Mouse (Mus musculus) hindbrain, embryonic 11.5 days (tissue): Measurements from ENCODE around the gene Gdf2. TPM values are rescaled to one million over a fixed set of nuclear protein-coding genes. Genes with fewer than 3 reads are reported as not detected.
A peak's percentile ranks its signal among the peaks of the same experiment; 100 is the strongest.

Experiments
- ATAC-seq: fragments of 200-750 bp; cut with Nextera tagmentation; 2 replicates; pipeline ENCODE4 v1.8.0; 2017; ENCODE audit warnings: mild to moderate bottlenecking, moderate TSS enrichment, moderate library complexity; ENCODE audit not compliant: low FRiP score
- DNase-seq: peaks from one replicate; pipeline ENCODE4 v3.0.0-alpha.2; 2015; ENCODE audit warnings: low spot score
- H3K27ac ChIP-seq: fragments of 300-500 bp; sonication (generic); 2 replicates; pipeline ENCODE4 v1.5.1; 2014; ENCODE audit warnings: mild to moderate bottlenecking, low read depth, low read length
- H3K27me3 ChIP-seq: fragments of 300-500 bp; sonication (generic); 2 replicates; pipeline ENCODE4 v1.6.1; 2014; ENCODE audit warnings: mild to moderate bottlenecking, low read length, moderate library complexity, mixed read lengths; ENCODE audit not compliant: control insufficient read depth, insufficient read depth
- H3K36me3 ChIP-seq: fragments of 300-500 bp; sonication (generic); 2 replicates; pipeline ENCODE4 v1.6.1; 2014; ENCODE audit warnings: mild to moderate bottlenecking, low read length, moderate library complexity, mixed read lengths; ENCODE audit not compliant: control insufficient read depth, insufficient read depth
- H3K4me1 ChIP-seq: fragments of 300-500 bp; sonication (generic); replicated peaks from 2 replicates; pipeline ENCODE4 v1.6.1; 2014; ENCODE audit warnings: low read length, mixed read lengths; ENCODE audit not compliant: control insufficient read depth, insufficient read depth
- H3K4me2 ChIP-seq: fragments of 300-500 bp; sonication (generic); replicated peaks from 2 replicates; pipeline ENCODE4 v1.6.1; 2014; ENCODE audit warnings: mild to moderate bottlenecking, low read depth, low read length
- H3K4me3 ChIP-seq: fragments of 300-500 bp; sonication (generic); 2 replicates; pipeline ENCODE4 v1.5.1; 2014; ENCODE audit warnings: low read depth, low read length
- H3K9ac ChIP-seq: fragments of 300-500 bp; sonication (generic); 2 replicates; pipeline ENCODE4 v1.6.1; 2014; ENCODE audit warnings: low read depth, low read length
- H3K9me3 ChIP-seq: fragments of 300-500 bp; sonication (generic); 2 replicates; pipeline ENCODE4 v1.6.1; 2016; ENCODE audit warnings: low read length; ENCODE audit not compliant: control insufficient read depth
- WGBS: fragments of 180-500 bp; shearing (Covaris S2); extraction: QIAGEN DNeasy Blood & Tissue Kit; methylation state at CpG from one replicate; pipeline ENCODE4 v1.1.7; 2014; 5-methylcytosine and 5-hydroxymethylcytosine counted together
- polyA plus RNA-seq: library from polyadenylated mRNA; unstranded; fragments of >200 nt; fragmentation: Nextera tagmentation; extraction: Ambion mirVana; gene quantifications from 2 replicates; pipeline ENCODE4 v1.2.1, GENCODE M21; 2014

Gene Gdf2
- polyA plus RNA-seq, 1 experiment from 2014 or later: not detected

DNA sequence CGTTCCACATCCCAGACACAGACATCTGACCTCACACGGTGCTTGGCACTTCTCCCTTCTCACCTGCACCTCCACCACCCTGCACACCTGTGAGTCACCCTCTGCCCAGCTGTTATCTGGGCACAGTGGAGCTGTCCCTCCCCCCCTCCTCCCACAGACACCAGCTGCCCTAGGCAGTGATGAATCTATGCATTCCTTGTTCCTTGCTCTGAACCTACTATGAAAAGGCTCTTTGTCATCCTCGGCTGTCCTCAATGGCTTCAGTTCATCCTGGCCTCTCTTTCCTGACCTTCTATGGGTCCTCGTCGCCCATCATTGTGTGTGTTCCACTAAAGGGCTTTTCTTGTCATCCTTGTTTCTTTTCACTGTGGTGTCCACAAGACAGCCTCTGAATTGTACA is 33.9 kb downstream of the Gdf2 start:
- no peaks in the 10 kb centered on the region for H3K4me1 ChIP-seq
- no peaks in the 10 kb centered on the region for H3K27me3 ChIP-seq
- 54% methylated on average over 5 of the region's 5 CpGs for WGBS
- H3K9me3 ChIP-seq: no peaks in the 10 kb centered on the region
- H3K27ac ChIP-seq: no peak overlapping the region
- H3K36me3 ChIP-seq: no peaks in the 10 kb centered on the region
- no peak overlapping the region for H3K4me3 ChIP-seq
- no peak overlapping the region for H3K4me2 ChIP-seq
- DNase-seq: no peak
- H3K9ac ChIP-seq: no peak overlapping the region
- ATAC-seq: no peak

GRCm38 (mm10) chr14:33977748-33978147 is 36.9 kb downstream of the Gdf2 start:
- no peaks in the 10 kb centered on the region for H3K4me1 ChIP-seq
- no peak overlapping the region for H3K4me3 ChIP-seq
- no peak overlapping the region for H3K27ac ChIP-seq
- WGBS: 33% methylated on average over 7 of the region's 7 CpGs
- H3K9me3 ChIP-seq: no peaks in the 10 kb centered on the region
- no peaks in the 10 kb centered on the region for H3K36me3 ChIP-seq
- no peak overlapping the region for H3K9ac ChIP-seq
- peak; percentile 9 for DNase-seq
- H3K27me3 ChIP-seq: no peaks in the 10 kb centered on the region
- no peak overlapping the region for H3K4me2 ChIP-seq
- ATAC-seq: no peak

DNA sequence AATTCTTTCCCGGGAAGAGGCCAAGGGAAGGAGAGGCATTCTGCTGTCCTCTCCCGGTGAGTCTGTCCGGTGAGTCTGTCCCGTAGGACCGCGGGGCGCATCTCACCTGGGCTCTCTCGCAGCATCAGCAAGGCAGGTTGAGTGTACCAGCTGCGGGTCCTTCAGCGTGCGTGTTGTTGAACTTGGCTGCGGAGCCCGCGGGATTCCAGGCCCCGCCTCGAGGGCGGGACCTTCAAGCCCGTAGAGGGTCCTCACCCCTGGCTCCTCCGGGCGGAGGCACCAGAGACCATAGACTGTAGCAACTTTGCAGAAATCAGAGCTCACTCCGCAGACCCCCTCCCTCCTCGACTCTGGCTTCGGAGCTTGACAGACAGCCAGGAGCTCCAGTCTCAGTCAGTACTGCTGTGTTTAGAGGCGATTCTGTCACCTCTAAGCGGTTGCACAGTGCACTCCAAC is 37.8 kb downstream of the Gdf2 start, which contains the start of gene Zfp488:
Gene Zfp488, minus strand, starts transcription at position 161 of the 456 bp plus-strand sequence.
- Histone ChIP-seq H3K9me3 (no peaks in the 10 kb centered on the region), H3K4me3 (peak within 1 kb of the TSS; percentile 33), H3K27me3 (no peaks in the 10 kb centered on the region), H3K4me1 (no peaks in the 10 kb centered on the region), H3K36me3 (no peaks in the 10 kb centered on the region), H3K9ac (peak within 1 kb of the TSS; percentile 40), H3K27ac (no peak within 1 kb of the TSS), H3K4me2 (peak within 1 kb of the TSS; percentile 76)
- ATAC-seq (peak; percentile 63; the same call in 1 of the 2 replicates), DNase-seq (peak; percentile 58)
- WGBS: 3% methylated on average over 25 of the region's 25 CpGs

DNA sequence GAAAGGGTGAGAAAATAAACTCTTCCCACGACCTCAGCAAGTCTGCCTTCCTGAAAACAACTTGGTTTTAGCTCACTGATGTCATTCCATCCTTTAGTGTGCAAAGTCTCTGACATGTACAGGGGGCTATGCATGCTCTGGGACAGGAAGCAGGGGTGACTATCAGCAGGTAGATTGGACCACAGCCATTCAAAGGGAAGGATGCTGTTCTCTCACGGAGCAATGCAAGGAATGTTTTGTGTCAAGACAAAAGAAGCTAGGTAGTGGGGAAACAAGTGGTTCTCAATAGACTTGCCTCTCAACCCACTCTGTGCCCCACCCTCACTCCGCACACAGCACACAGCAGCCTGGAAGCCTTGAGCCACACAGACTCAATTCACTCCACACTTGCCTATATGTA is 48.4 kb downstream of the Gdf2 start:
- Histone ChIP-seq H3K4me3 (no peak overlapping the region), H3K27me3 (no peaks in the 10 kb centered on the region), H3K4me1 (no peaks in the 10 kb centered on the region), H3K36me3 (no peaks in the 10 kb centered on the region), H3K27ac (no peak overlapping the region), H3K9ac (no peak overlapping the region), H3K4me2 (no peak overlapping the region), H3K9me3 (no peaks in the 10 kb centered on the region)
- ATAC-seq (no peak), DNase-seq (no peak)
- WGBS: 58% methylated on average over 3 of the region's 3 CpGs

- DNase-seq (no peak), ATAC-seq (no peak)
- Histone ChIP-seq H3K36me3 (no peaks in the 10 kb centered on the region), H3K4me1 (no peaks in the 10 kb centered on the region), H3K27ac (no peak overlapping the region), H3K4me2 (no peak overlapping the region), H3K27me3 (no peaks in the 10 kb centered on the region), H3K9ac (no peak overlapping the region), H3K9me3 (no peaks in the 10 kb centered on the region), H3K4me3 (no peak overlapping the region)
- WGBS: 79% methylated on average over 4 of the region's 4 CpGs
These were observed 51.1 kb downstream of the Gdf2 start for GRCm38 (mm10) chr14:33991971-33992370.

- no peak for ATAC-seq
- H3K9ac ChIP-seq: no peak overlapping the region
- no peaks in the 10 kb centered on the region for H3K9me3 ChIP-seq
- no peak overlapping the region for H3K27ac ChIP-seq
- no peak overlapping the region for H3K4me3 ChIP-seq
- no peaks in the 10 kb centered on the region for H3K36me3 ChIP-seq
- no peaks in the 10 kb centered on the region for H3K27me3 ChIP-seq
- DNase-seq: no peak
- H3K4me1 ChIP-seq: no peaks in the 10 kb centered on the region
- no peak overlapping the region for H3K4me2 ChIP-seq
- 93% methylated on average over 9 of the region's 9 CpGs for WGBS
These were observed 52.2 kb downstream of the Gdf2 start for GRCm38 (mm10) chr14:33993051-33993450.

GRCm38 (mm10) chr14:33993521-33994289 is 52.9 kb downstream of the Gdf2 start:
- no peak overlapping the region for H3K4me2 ChIP-seq
- no peaks in the 10 kb centered on the region for H3K9me3 ChIP-seq
- no peaks in the 10 kb centered on the region for H3K27me3 ChIP-seq
- H3K27ac ChIP-seq: no peak overlapping the region
- no peak for ATAC-seq
- 89% methylated on average over 6 of the region's 6 CpGs for WGBS
- no peak overlapping the region for H3K9ac ChIP-seq
- H3K4me1 ChIP-seq: no peaks in the 10 kb centered on the region
- no peaks in the 10 kb centered on the region for H3K36me3 ChIP-seq
- H3K4me3 ChIP-seq: no peak overlapping the region
- no peak for DNase-seq
